Mouse (Mus musculus): Measurements from ENCODE around the gene Otud1.

DNA sequence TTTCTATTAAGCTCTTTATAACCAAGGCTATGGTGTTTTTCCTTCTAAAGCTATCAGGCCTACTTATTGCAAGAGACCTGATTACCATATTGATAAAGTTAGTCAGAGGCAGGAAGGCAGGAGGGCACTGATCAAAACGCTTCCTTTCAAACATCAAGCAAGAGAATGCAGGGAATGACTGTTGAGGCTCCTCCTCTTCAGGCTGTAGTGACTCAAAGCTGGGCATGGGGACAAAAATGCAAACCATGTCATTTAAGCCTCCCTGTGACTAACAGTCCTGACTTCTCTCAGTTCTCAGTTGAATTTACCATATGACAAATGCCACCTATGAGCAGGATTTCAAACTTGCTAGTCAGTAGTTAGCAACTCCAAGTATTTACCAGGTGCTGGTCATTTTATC is 10.6 kb upstream of the Otud1 start:
- TF ChIP-seq EP300 (optimal IDR thresholded peaks at IDR 0.05) (no peak), CTCF (IDR thresholded peaks at IDR 0.05; ENCODE audit: low read depth) (no peak)
